Mouse (Mus musculus) c-Kit-positive CD71-positive TER-119-positive erythroid progenitor cells, embryonic 14.5 days (primary cell): Measurements from ENCODE around the gene Bola3.

Experiments
- DNase-seq: peaks from one replicate; pipeline ENCODE4 v3.0.0-alpha.2; 2013; ENCODE audit warnings: low spot score

Bola3 gene

DNA sequence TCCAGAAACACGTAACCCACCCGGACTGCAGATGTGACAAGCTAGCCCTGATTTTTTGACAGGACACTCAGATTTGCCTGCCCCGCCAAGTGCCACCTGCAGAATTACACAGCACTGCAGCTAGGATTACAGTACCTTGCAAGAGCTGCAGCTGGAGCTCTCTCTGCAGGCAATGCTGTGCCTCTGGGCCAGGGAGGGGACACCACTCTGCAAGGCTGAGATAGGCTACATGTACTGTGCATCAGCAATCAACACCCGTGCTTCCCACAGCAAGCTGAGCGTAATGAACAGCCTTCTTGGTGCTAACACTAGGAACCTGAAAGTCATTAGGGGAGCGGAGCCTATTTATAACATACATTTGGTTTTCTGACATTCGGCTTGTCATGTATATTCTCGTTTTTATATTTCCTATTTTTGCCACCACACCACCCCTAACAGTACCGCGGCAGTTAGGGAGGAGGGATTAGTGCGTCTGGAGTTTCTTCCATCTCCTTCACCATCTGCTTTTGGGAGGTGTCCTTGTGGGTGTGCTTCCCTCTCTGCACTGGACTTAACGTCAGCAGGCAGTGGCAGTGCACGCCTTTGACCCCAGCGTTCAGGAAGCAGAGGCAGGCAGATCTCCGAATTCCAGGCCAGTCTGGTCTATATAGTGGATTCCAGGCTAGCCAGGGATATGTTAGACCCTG lies 46.7 kb downstream of the Bola3 start:
- DNase-seq = peak; percentile 50

DNA sequence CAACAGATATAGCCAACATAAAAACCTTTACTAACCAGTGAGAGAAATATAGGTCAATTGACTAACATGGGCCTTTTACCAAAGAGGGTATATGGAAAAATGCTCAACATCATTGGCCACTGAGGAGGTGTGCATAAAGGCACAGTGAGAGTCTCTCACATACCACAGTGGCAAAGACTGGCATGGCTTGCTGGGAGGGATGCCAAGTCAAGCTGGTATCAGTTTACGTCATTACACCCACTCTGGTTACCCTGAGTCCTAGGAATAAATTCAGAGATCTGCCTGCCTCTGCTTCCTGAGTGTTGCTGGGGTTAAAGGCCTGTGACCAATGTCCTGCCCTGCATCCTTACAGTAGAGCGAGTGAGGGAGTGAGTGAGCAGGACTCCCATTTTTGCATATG lies 47.8 kb downstream of the Bola3 start:
- no peak for DNase-seq

DNA sequence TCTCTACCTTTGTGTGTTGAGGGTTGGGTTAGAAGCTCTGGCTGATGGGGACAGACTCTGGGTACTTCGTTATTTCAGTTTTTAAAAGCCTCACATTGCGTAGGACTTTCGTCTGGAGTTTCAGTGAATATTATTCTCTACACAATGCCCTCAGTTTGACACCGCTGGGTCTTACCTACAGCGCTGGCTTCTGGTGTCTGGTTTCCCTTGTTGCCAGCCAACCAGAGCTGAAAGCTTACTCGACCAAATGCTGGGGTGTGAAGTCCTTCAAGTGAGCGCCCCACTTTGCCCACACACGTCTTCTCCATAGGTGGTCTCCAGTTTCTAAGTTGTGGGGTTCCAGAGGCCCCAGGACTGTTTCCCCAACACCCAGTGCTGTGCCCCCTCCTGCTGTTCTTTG lies 48.8 kb downstream of the Bola3 start:
- DNase-seq = no peak

DNA sequence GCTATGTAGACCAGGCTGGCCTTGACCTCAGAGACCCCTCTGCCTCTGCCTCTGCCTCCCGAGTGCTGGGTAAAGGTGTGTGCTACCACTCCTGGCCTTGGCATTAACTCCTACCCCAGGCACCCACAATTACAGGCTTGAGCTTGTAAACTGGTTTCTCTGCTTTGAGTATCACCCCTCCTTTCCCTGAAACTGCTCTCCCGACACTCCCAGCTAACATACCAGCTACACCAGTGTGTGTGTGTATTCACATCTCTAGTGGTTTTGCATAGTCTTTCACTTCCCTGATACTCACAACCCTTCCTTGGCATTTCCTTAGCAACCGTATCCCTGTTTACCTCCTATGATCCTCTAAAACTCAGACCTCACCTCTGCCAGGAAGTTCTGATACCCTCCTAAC lies 50.8 kb downstream of the Bola3 start:
- no peak for DNase-seq

DNA sequence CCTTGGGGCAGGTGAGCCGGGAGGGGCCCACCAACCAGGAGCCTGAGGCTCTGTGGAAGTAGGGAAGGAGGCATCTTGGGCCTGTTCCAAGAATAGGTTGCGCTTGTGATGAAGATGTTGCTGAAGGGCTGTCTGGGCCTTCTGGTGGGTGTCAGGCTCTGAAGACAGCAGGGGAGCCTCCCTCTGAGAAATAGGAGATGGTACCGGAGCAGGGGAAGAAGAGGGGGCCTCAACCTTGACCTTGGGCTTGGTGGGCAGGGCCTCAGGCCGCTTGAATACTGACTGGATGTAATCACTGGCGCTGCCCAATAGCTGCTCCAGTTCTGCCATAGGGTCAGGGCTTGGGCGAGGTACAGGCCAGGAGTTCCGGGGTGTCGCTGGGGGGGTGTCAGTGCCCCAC lies 54.5 kb downstream of the Bola3 start:
- no peak for DNase-seq

DNA sequence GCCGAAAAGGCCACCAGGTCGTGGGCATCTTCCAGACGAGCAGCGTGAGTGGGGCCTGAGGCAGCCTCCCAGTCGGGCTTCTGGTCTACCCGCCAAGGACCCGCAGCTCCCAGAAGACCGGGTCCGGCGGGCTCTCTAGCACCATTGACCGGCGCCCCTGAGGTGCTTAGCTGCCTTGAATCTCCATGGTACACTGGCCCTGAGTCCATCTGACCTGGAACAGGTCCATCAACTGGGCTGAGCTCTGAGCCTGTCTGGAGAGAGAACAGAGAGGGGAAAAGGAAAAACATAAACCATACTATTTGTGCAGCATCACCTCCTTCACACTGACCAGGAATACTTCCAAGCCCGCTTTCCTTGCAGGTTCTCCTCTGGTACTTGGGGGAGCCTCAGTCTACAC lies 55.6 kb downstream of the Bola3 start:
- no peak for DNase-seq

DNA sequence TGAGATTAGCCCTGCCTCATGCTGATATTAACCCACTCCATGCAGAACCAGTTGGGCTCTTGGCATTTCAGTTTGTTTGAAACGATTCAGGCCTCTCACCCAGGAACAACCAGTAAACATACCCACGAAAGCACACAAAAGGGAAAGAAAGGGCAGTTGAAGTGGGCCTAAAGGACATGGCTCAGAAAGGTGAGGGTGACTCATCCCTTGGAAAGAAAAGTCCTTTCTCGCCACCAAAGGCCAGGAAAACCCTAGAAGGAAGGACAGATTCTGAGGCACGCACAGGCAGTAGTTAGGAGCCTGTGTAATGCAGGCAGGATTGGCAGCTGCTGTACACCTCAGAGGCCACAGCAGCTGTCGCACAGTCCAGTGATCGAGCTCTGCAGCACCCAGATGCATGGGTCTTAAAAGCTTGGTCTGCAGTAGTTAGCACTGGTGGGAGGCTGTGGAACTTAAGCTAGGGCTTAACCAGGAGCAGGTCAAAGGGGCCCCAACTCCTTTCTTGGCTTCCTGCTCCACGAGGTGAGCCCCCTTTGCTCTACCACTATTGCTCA lies 56.6 kb downstream of the Bola3 start:
- DNase-seq = no peak

DNA sequence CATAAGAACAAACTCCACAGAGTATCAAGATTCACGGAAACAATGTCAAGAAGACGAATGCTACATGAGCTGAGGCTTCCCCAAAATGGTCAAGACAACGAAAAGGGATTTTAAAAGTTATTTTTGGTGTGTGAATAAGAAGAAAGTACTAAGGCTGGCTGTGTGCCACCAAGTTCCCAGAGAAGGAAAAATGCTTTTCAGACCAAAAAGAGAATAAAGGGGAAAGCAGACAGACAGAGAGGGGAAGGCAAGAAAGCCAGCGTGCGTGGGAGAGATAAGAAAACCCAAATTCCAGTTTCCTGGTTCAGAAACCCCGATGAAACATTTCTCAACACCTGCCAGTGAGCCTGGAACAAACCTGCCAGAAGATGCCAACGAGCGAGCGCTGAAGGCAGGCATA lies 59.6 kb downstream of the Bola3 start:
- no peak for DNase-seq
